Mouse (Mus musculus) layer of hippocampus, postnatal 10 days (tissue): Measurements from ENCODE around the gene Fam173b. TPM values are rescaled to one million over a fixed set of nuclear protein-coding genes. Genes with fewer than 3 reads are reported as not detected.

Experiments
- DNase-seq, 2 experiments: peaks; one replicate each; pipeline ENCODE4 v3.0.0; 2021; ENCODE audit warnings: low spot score in 2 of 2
- total RNA-seq, 2 experiments: library from RNA; stranded (reverse); gene quantifications; 2 replicates each; pipeline ENCODE4 v1.2.3; 2021

Gene Fam173b
- total RNA-seq, 2 experiments from 2014 or later, result 10.0 to 11.9 TPM

GRCm38 (mm10) chr15:31586088-31586487 is 15.6 kb upstream of the Fam173b start:
- no peak for DNase-seq

GRCm38 (mm10) chr15:31586519-31586918 is 15.1 kb upstream of the Fam173b start:
- DNase-seq, result peak; percentile 92

- DNase-seq, result no peak
These were observed 13.9 kb upstream of the Fam173b start for GRCm38 (mm10) chr15:31587789-31588188.

- DNase-seq, result no peak
These were observed 12.5 kb upstream of the Fam173b start for GRCm38 (mm10) chr15:31588989-31589640.

GRCm38 (mm10) chr15:31590176-31590575 is 11.5 kb upstream of the Fam173b start:
- no peak for DNase-seq

- no peak for DNase-seq
These were observed 9.1 kb upstream of the Fam173b start for GRCm38 (mm10) chr15:31592531-31592930.

- DNase-seq, result no peak
These were observed 7.4 kb upstream of the Fam173b start for GRCm38 (mm10) chr15:31594260-31594659.

- DNase-seq, result no peak
These were observed 6.0 kb upstream of the Fam173b start for GRCm38 (mm10) chr15:31595651-31596050.

- DNase-seq, result no peak
These were observed 1.8 kb upstream of the Fam173b start for GRCm38 (mm10) chr15:31599834-31600233.

- no peak for DNase-seq
These were observed 390 bp upstream of the Fam173b start for GRCm38 (mm10) chr15:31601279-31601645.

- DNase-seq, result peak; percentile 60 to 67
These were observed 774 bp downstream of the Fam173b start for GRCm38 (mm10) chr15:31602426-31602825.

GRCm38 (mm10) chr15:31603113-31603512 is 1.5 kb downstream of the Fam173b start:
- DNase-seq, result no peak

- DNase-seq, result no peak
These were observed 5.2 kb downstream of the Fam173b start for GRCm38 (mm10) chr15:31606821-31607220.

GRCm38 (mm10) chr15:31611027-31611426 is 9.4 kb downstream of the Fam173b start:
- DNase-seq, result peak; percentile 57 to 68

- no peak for DNase-seq
These were observed 10.3 kb downstream of the Fam173b start for GRCm38 (mm10) chr15:31611976-31612375.

- DNase-seq, result no peak
These were observed 12.3 kb downstream of the Fam173b start for GRCm38 (mm10) chr15:31613826-31614453.

- no peak for DNase-seq
These were observed 13.0 kb downstream of the Fam173b start for GRCm38 (mm10) chr15:31614666-31615065.

GRCm38 (mm10) chr15:31617261-31617660 is 15.6 kb downstream of the Fam173b start:
- no peak for DNase-seq

GRCm38 (mm10) chr15:31619521-31619920 is 17.9 kb downstream of the Fam173b start:
- DNase-seq, result peak; percentile 48 to 63

- no peak for DNase-seq
These were observed 25.9 kb downstream of the Fam173b start for GRCm38 (mm10) chr15:31627277-31628154.

- DNase-seq, result no peak
These were observed 26.5 kb downstream of the Fam173b start for GRCm38 (mm10) chr15:31628180-31628579.

- no peak for DNase-seq
These were observed 27.9 kb downstream of the Fam173b start for GRCm38 (mm10) chr15:31629556-31629955.
